Mouse (Mus musculus) ES-Bruce4 (cell line): ENCODE data around the gene Ap3s2. TPM values are rescaled to one million over a fixed set of nuclear protein-coding genes. Genes with fewer than 3 reads are reported as not detected.

Experiments used
- H3K27ac ChIP-seq: 2 replicates; pipeline ENCODE4 v1.5.1; 2012; ENCODE audit warnings: low read length, inconsistent platforms; ENCODE audit not compliant: insufficient read depth
- H3K27me3 ChIP-seq: 2 replicates; pipeline ENCODE4 v1.6.1; 2012; ENCODE audit warnings: mild to moderate bottlenecking, low read length, inconsistent platforms; ENCODE audit not compliant: control insufficient read depth, poor library complexity, insufficient read depth, severe bottlenecking
- H3K36me3 ChIP-seq: 2 replicates; pipeline ENCODE4 v1.6.1; 2012; ENCODE audit warnings: inconsistent platforms, mild to moderate bottlenecking, low read length, moderate library complexity; ENCODE audit not compliant: control insufficient read depth, poor library complexity, insufficient read depth, severe bottlenecking
- H3K4me1 ChIP-seq: one replicate; pipeline ENCODE4 v1.8.1; 2011; ENCODE audit warnings: low read length; ENCODE audit not compliant: control insufficient read depth, insufficient read depth
- H3K4me3 ChIP-seq: 2 replicates; pipeline ENCODE4 v1.5.1; 2011; ENCODE audit warnings: low read depth, mild to moderate bottlenecking, low read length
- H3K9ac ChIP-seq: 2 replicates; pipeline ENCODE4 v1.6.1; 2012; ENCODE audit warnings: low read depth, mild to moderate bottlenecking, inconsistent platforms; ENCODE audit not compliant: poor library complexity, severe bottlenecking
- H3K9me3 ChIP-seq: replicated peaks from 2 replicates; pipeline ENCODE4 v1.6.1; 2012; ENCODE audit warnings: mild to moderate bottlenecking, low read length, inconsistent platforms; ENCODE audit not compliant: control insufficient read depth, poor library complexity, insufficient read depth, severe bottlenecking
- CTCF ChIP-seq: IDR thresholded peaks from one replicate; pipeline ENCODE4 v1.8.1; 2011; ENCODE audit warnings: low read depth, low read length
- EP300 ChIP-seq: IDR thresholded peaks from 2 replicates; pipeline ENCODE4 v1.6.1; 2011; ENCODE audit warnings: low read depth, low read length; ENCODE audit not compliant: insufficient read depth
- POLR2A ChIP-seq: IDR thresholded peaks from one replicate; pipeline ENCODE4 v1.8.1; 2011; ENCODE audit warnings: low read length; ENCODE audit not compliant: insufficient read depth
- polyA plus RNA-seq: library from polyadenylated mRNA; stranded (reverse); fragments of >200 nt; gene quantifications from 2 replicates; pipeline ENCODE4 v1.2.4, GENCODE M21; 2011; ENCODE audit warnings: low read depth; ENCODE audit not compliant: missing spikeins, insufficient read depth, insufficient read length

Gene Ap3s2
- polyA plus RNA-seq, 1 experiment, result 61.0 TPM

DNA sequence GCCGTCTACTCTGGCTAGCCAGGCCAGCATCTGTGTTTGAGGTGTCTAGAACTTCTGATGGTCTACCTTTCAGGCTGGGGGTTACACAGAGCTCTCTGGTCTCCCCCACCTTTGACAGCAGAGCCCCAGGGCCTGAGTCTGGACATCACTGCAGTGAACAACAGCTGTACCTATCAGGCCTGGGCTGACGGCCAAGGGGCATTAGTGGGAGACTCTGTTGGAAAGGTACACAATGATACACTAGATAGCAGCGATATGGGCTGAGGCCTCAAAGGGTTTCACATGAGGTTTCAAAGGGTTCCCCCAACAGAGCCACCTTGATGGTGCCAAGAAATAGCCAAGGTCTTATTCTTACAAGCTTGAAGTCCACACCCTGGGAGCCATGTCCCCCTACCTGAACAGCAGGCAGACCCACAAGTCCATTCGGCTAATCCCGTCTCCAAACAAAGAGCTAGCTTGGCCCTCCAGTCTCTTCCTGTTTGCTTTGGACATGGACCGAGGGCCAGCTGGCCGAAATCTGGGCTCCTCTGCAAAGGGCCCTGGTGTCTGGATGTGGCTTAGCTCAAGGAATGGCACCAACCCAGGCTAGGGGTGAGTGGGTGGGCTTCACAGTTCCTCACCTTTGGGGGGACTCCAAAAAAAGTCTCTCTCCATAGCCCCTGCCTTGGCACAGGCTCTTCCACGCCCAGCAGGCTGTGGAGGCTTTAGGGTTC is 76.2 kb downstream of the Ap3s2 start:
- H3K4me1 ChIP-seq, result no peaks in the 10 kb centered on the region
- H3K4me3 ChIP-seq, result no peak overlapping the region
- H3K36me3 ChIP-seq, result no peaks in the 10 kb centered on the region
- H3K9ac ChIP-seq, result no peak overlapping the region
- no peaks in the 10 kb centered on the region for H3K9me3 ChIP-seq
- H3K27me3 ChIP-seq, result no peaks in the 10 kb centered on the region
- TF ChIP-seq EP300 (no peak), POLR2A (no peak), CTCF (no peak)
- H3K27ac ChIP-seq, result no peak overlapping the region

DNA sequence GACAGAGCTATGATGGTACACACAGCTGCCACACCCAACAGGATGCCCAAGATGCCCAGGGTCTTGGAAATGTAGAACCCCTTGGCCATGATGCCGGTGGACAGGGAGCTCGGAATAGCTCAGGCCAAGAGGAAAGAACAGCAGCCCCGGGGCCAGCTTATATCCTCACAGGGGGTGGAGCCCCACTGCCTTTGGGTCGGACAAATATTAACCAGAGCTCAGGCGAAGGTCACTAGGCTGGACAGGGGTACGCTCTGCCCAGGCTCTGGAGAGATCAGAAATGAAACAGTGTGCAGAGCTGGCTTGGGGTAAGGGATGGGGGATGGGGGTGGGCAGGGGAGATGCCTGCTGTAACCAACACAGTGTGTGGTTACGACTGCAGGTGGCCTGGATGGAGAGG is 78.3 kb downstream of the Ap3s2 start:
- H3K36me3 ChIP-seq, result no peaks in the 10 kb centered on the region
- H3K4me3 ChIP-seq, result no peak overlapping the region
- no peak overlapping the region for H3K9ac ChIP-seq
- TF ChIP-seq EP300 (no peak), CTCF (no peak), POLR2A (no peak)
- no peaks in the 10 kb centered on the region for H3K27me3 ChIP-seq
- H3K9me3 ChIP-seq, result no peaks in the 10 kb centered on the region
- H3K4me1 ChIP-seq, result no peaks in the 10 kb centered on the region
- no peak overlapping the region for H3K27ac ChIP-seq

DNA sequence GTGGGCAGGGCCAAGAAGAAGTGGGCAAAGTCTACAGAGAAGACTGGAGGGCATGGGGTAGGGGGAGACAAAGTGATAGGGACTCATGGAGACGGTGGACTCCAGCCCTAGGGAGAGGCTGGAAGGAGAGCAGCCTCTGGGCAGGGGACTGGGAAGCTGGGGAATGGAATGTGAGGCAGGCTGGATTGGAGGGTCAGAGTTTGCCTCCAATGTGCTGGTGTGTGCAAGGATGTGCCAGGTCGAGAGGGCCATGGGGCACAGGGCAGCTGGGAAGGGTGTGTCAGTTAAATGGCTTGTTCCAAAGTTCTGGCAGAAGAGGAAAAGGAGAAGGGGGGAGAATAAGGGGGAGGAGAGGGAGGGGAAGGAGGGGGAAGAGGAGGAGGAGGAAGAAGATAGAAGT is 83.2 kb downstream of the Ap3s2 start:
- H3K9me3 ChIP-seq, result no peaks in the 10 kb centered on the region
- H3K4me3 ChIP-seq, result no peak overlapping the region
- H3K27me3 ChIP-seq, result no peaks in the 10 kb centered on the region
- no peak overlapping the region for H3K27ac ChIP-seq
- no peaks in the 10 kb centered on the region for H3K4me1 ChIP-seq
- H3K9ac ChIP-seq, result no peak overlapping the region
- TF ChIP-seq EP300 (no peak), POLR2A (no peak), CTCF (no peak)
- no peaks in the 10 kb centered on the region for H3K36me3 ChIP-seq

DNA sequence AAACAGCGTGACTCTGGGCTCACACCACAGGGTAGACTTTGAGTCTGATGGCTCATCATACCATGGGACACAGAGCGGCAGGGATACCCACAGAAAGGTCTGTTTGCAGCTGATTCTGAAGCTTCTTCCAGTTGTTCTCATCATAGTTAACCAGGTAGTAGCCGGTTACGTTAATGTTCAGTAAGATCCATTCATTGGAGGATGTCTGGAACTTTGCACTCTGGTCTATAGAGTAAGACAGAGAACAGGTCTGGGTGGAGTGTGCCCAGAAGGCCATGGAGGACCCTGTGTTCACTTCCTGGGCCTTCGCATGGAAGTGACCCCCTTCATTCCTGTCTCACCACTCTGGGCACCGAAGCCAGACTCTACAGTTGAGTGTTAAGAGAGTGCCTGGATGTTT is 85.3 kb downstream of the Ap3s2 start:
- Histone ChIP-seq H3K9me3 (no peaks in the 10 kb centered on the region), H3K4me3 (no peak overlapping the region), H3K9ac (no peak overlapping the region), H3K36me3 (no peaks in the 10 kb centered on the region), H3K4me1 (no peaks in the 10 kb centered on the region), H3K27ac (no peak overlapping the region), H3K27me3 (no peaks in the 10 kb centered on the region)
- TF ChIP-seq POLR2A (no peak), CTCF (no peak), EP300 (no peak)

DNA sequence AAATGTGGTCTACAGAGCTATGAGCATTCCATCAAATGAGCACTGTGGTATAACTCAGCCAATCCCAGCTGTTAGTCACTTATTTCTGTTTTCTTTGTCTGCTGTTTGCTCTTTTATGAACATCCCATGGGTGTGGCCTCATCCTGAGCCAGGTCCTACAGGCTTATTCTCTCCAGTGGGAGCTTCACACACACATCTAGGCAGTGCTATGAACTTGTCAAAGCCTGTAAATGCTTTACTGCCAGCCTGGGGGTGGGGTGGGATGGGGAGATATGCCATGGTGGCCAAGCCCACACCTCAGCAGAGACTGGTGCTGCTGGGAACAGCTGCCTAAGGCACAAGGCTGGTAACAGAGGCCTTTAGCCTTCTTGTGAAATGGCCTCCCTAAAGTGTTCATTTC is 87.5 kb downstream of the Ap3s2 start:
- no peaks in the 10 kb centered on the region for H3K9me3 ChIP-seq
- H3K4me3 ChIP-seq, result no peak overlapping the region
- H3K9ac ChIP-seq, result no peak overlapping the region
- no peak overlapping the region for H3K27ac ChIP-seq
- H3K36me3 ChIP-seq, result no peaks in the 10 kb centered on the region
- no peaks in the 10 kb centered on the region for H3K27me3 ChIP-seq
- no peaks in the 10 kb centered on the region for H3K4me1 ChIP-seq
- TF ChIP-seq EP300 (no peak), POLR2A (no peak), CTCF (no peak)

DNA sequence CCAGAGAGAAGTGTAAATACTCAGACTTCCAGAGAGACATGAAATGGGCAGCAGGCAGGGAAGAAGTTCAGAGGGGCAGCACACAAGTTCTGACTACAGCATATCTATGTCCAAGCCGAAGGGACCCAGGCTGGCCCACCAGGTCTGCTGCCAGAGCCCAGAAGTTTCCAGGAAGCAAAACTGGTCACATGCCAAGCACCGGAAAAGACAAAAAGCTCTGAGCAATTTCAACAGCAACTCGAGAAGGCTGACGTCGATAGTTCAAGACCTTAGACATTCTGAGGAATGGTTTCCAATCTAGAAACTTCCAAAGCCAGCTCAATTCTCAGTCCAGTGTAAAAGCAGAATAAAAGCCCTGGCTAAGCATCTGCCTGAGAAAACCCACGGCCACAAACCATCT is 88.9 kb downstream of the Ap3s2 start:
- TF ChIP-seq EP300 (no peak), CTCF (no peak), POLR2A (no peak)
- no peak overlapping the region for H3K9ac ChIP-seq
- H3K9me3 ChIP-seq, result no peaks in the 10 kb centered on the region
- no peaks in the 10 kb centered on the region for H3K4me1 ChIP-seq
- H3K4me3 ChIP-seq, result no peak overlapping the region
- H3K36me3 ChIP-seq, result no peaks in the 10 kb centered on the region
- H3K27ac ChIP-seq, result no peak overlapping the region
- no peaks in the 10 kb centered on the region for H3K27me3 ChIP-seq
